Mouse (Mus musculus): ENCODE data around the gene Hip1r. TPM values are rescaled to one million over a fixed set of nuclear protein-coding genes. Genes with fewer than 3 reads are reported as not detected.

Gene Hip1r
- polyA plus RNA-seq, 1 experiment from 2014 or later: 19.0 TPM

GRCm38 (mm10) chr5:124030386-124031067, 57.1 kb downstream of the Hip1r start:
- 17% methylated on average over 12 of the region's 12 CpGs for WGBS
- Histone ChIP-seq H3K4me2 (replicated peaks) (peak overlapping the region; percentile 84), H3K9me3 (no peaks in the 10 kb centered on the region), H3K4me3 (replicated peaks) (peak overlapping the region; percentile 96), H3K36me3 (0 out of 2 replicates have a peak, but pooled peaks cover 3% of the 10 kb centered on the region), H3K27me3 (0 out of 2 replicates have a peak, but pooled peaks cover 2% of the 10 kb centered on the region), H3K27ac (peak overlapping the region; percentile 93), H3K4me1 (replicated peaks) (peaks cover 53% of the 10 kb centered on the region), H3K9ac (replicated peaks) (peak overlapping the region; percentile 99)
- peak; percentile 32; the same call in 1 of the 2 replicates for ATAC-seq

DNA sequence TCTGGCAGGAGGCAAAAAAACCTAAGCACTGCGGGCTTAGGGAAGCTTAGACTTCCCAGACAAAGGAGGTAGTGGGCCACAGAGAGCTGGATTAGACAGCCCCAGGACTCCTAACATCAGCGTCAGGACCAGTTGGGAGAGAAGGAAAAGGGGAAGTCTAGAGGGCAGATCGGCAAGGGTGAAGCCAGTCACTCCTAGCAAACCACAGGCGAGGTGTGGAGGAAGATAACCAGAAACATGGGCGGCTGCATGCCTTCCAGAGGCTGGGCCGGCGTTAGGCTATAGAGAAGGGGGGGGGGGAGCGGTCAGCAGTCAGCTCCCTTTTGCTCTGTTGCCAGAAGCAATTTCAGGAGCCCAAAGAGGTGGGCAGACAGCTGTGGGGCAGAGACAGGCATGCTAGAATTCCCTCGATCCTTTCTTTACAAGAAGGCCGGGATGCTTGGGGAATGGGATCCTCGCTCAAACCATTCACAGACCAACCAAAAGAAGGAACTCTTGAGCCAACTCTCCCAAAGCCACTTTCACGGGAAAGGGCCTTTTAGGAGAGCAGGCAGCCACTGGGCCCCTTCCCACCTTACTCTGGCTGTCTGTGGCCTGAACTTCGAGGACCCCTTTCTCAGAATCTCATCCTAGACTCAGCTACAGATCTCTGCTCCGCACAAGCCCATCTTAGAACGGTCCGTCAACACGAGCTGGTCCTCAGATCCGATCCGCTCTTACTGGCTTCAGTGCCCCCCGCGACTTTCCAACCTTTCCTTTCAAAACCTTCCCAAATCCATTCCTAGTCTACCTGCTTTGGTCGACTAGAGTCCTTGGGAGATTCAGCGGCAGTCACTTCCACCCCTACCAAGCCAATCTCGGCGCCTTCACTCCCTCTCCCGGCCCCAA, 57.9 kb downstream of the Hip1r start:
- peak; percentile 59 for ATAC-seq
- Histone ChIP-seq H3K27me3 (0 out of 2 replicates have a peak, but pooled peaks cover 2% of the 10 kb centered on the region), H3K9ac (replicated peaks) (peak overlapping the region; percentile 99), H3K4me2 (replicated peaks) (peak overlapping the region; percentile 84), H3K9me3 (no peaks in the 10 kb centered on the region), H3K4me3 (replicated peaks) (peak overlapping the region; percentile 96), H3K36me3 (0 out of 2 replicates have a peak, but pooled peaks cover 3% of the 10 kb centered on the region), H3K4me1 (replicated peaks) (peaks cover 47% of the 10 kb centered on the region), H3K27ac (peak overlapping the region; percentile 93)
- under 1% methylated on average over 25 of the region's 26 CpGs for WGBS

GRCm38 (mm10) chr5:124032001-124032508, 58.6 kb downstream of the Hip1r start, which contains the start of gene Vps37b:
Vps37b (minus strand) TSS chr5:124032270.
- WGBS: under 1% methylated on average over 51 of the region's 52 CpGs

DNA sequence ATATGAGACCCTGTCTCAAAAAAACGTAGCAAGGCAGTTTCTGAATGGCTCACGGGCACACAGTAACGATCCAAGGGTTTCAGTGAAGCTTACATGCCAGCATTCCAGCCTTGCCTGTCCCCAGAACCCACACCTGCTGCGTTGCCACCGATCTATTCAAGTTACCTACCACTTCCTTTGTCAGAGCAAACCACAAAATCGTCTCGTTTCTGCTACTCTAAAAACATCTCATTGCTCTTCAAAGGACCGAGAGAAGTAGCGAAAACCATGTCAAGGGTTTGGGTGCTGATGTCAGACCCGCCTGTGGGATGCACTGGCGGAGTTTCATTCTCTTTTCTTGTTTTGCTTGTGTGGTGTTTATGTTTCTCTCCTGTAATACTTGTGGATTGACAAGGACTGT, 61.0 kb downstream of the Hip1r start:
- Histone ChIP-seq H3K27me3 (0 out of 2 replicates have a peak, but pooled peaks cover 2% of the 10 kb centered on the region), H3K27ac (no peak overlapping the region), H3K9ac (replicated peaks) (no peak overlapping the region), H3K36me3 (no peaks in the 10 kb centered on the region), H3K4me2 (replicated peaks) (no peak overlapping the region), H3K9me3 (no peaks in the 10 kb centered on the region), H3K4me3 (replicated peaks) (no peak overlapping the region), H3K4me1 (replicated peaks) (peaks cover 27% of the 10 kb centered on the region)
- WGBS: 79% methylated on average over 11 of the region's 11 CpGs
- ATAC-seq: no peak

More at GRCm38 (mm10) chr5:124032001-124032508, 58.6 kb downstream of the Hip1r start, which contains the start of gene Vps37b:
- peak within 1 kb of the TSS; percentile 84 for H3K4me2 ChIP-seq (replicated peaks)
- peak within 1 kb of the TSS; percentile 99 for H3K9ac ChIP-seq (replicated peaks)
- peak within 1 kb of the TSS; percentile 93 for H3K27ac ChIP-seq
- no peaks in the 10 kb centered on the region for H3K9me3 ChIP-seq
- peak; percentile 65 for ATAC-seq
- H3K4me1 ChIP-seq (replicated peaks): peaks cover 46% of the 10 kb centered on the region
- peak within 1 kb of the TSS; percentile 96 for H3K4me3 ChIP-seq (replicated peaks)
- 0 out of 2 replicates have a peak, but pooled peaks cover 3% of the 10 kb centered on the region for H3K36me3 ChIP-seq
- H3K27me3 ChIP-seq: 0 out of 2 replicates have a peak, but pooled peaks cover 2% of the 10 kb centered on the region

GRCm38 (mm10) chr5:124035406-124035805, 62.0 kb downstream of the Hip1r start:
- no peak overlapping the region for H3K4me2 ChIP-seq (replicated peaks)
- H3K27me3 ChIP-seq: 0 out of 2 replicates have a peak, but pooled peaks cover 2% of the 10 kb centered on the region
- no peaks in the 10 kb centered on the region for H3K36me3 ChIP-seq
- ATAC-seq: no peak
- no peak overlapping the region for H3K9ac ChIP-seq (replicated peaks)
- WGBS: 93% methylated on average over 9 of the region's 9 CpGs
- no peak overlapping the region for H3K27ac ChIP-seq
- H3K4me3 ChIP-seq (replicated peaks): no peak overlapping the region
- no peaks in the 10 kb centered on the region for H3K9me3 ChIP-seq
- H3K4me1 ChIP-seq (replicated peaks): peaks cover 18% of the 10 kb centered on the region

GRCm38 (mm10) chr5:124035806-124036205, 62.4 kb downstream of the Hip1r start:
- Histone ChIP-seq H3K4me3 (replicated peaks) (no peak overlapping the region), H3K27ac (peak overlapping the region; percentile 64; the same call in 1 of the 2 replicates), H3K36me3 (no peaks in the 10 kb centered on the region), H3K4me1 (replicated peaks) (peaks cover 14% of the 10 kb centered on the region), H3K9ac (replicated peaks) (no peak overlapping the region), H3K4me2 (replicated peaks) (no peak overlapping the region), H3K27me3 (0 out of 2 replicates have a peak, but pooled peaks cover 2% of the 10 kb centered on the region), H3K9me3 (no peaks in the 10 kb centered on the region)
- 77% methylated on average over 8 of the region's 8 CpGs for WGBS
- no peak for ATAC-seq

DNA sequence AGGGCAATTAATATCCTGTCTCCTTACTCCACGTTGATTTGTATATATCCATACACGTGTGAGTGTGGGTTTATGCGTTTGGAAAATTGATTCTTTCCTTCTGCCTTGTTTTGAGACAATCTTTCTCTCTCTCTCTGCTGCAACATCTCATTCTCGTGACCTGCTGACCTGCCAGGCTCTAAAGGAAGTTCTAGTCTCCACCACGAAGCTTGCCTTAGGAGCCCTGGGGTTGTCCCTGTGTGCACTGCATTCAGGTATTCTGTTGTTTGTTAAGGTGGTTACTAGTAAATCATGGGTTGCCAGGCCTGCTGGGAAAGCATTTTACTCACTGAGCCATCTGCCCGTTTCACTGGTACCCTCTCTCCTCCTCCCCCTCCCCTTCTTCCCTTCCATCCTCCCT, 62.9 kb downstream of the Hip1r start:
- H3K36me3 ChIP-seq: no peaks in the 10 kb centered on the region
- no peak for ATAC-seq
- H3K4me2 ChIP-seq (replicated peaks): no peak overlapping the region
- H3K9me3 ChIP-seq: no peaks in the 10 kb centered on the region
- peaks cover 12% of the 10 kb centered on the region for H3K4me1 ChIP-seq (replicated peaks)
- H3K27me3 ChIP-seq: 0 out of 2 replicates have a peak, but pooled peaks cover 2% of the 10 kb centered on the region
- 34% methylated on average over 6 of the region's 6 CpGs for WGBS
- no peak overlapping the region for H3K4me3 ChIP-seq (replicated peaks)
- H3K27ac ChIP-seq: peak overlapping the region; percentile 64
- H3K9ac ChIP-seq (replicated peaks): no peak overlapping the region

GRCm38 (mm10) chr5:124036836-124037235, 63.4 kb downstream of the Hip1r start:
- Histone ChIP-seq H3K4me2 (replicated peaks) (no peak overlapping the region), H3K9me3 (no peaks in the 10 kb centered on the region), H3K9ac (replicated peaks) (no peak overlapping the region), H3K4me1 (replicated peaks) (peaks cover 12% of the 10 kb centered on the region), H3K27ac (peak overlapping the region; percentile 56), H3K27me3 (0 out of 2 replicates have a peak, but pooled peaks cover 2% of the 10 kb centered on the region), H3K4me3 (replicated peaks) (no peak overlapping the region), H3K36me3 (no peaks in the 10 kb centered on the region)
- ATAC-seq: peak; percentile 75
- 25% methylated on average over 5 of the region's 5 CpGs for WGBS

GRCm38 (mm10) chr5:124039602-124040001, 66.2 kb downstream of the Hip1r start:
- 85% methylated on average over 6 of the region's 6 CpGs for WGBS
- Histone ChIP-seq H3K27ac (no peak overlapping the region), H3K4me2 (replicated peaks) (no peak overlapping the region), H3K9ac (replicated peaks) (no peak overlapping the region), H3K36me3 (no peaks in the 10 kb centered on the region), H3K4me1 (replicated peaks) (peaks cover 24% of the 10 kb centered on the region), H3K9me3 (no peaks in the 10 kb centered on the region), H3K27me3 (0 out of 2 replicates have a peak, but pooled peaks cover 2% of the 10 kb centered on the region), H3K4me3 (replicated peaks) (no peak overlapping the region)
- no peak for ATAC-seq

- no peak overlapping the region for H3K9ac ChIP-seq (replicated peaks)
- no peak overlapping the region for H3K27ac ChIP-seq
- H3K4me3 ChIP-seq (replicated peaks): no peak overlapping the region
- no peak for ATAC-seq
- H3K27me3 ChIP-seq: no peaks in the 10 kb centered on the region
- no peak overlapping the region for H3K4me2 ChIP-seq (replicated peaks)
- 76% methylated on average over 9 of the region's 9 CpGs for WGBS
- no peaks in the 10 kb centered on the region for H3K36me3 ChIP-seq
- H3K9me3 ChIP-seq: no peaks in the 10 kb centered on the region
- peaks cover 35% of the 10 kb centered on the region for H3K4me1 ChIP-seq (replicated peaks)
These were observed 67.7 kb downstream of the Hip1r start for GRCm38 (mm10) chr5:124041097-124041496.

- peak overlapping the region; percentile 86 for H3K27ac ChIP-seq
- ATAC-seq: peak; percentile 95
- H3K9me3 ChIP-seq: no peaks in the 10 kb centered on the region
- H3K4me1 ChIP-seq (replicated peaks): peaks cover 23% of the 10 kb centered on the region
- H3K4me3 ChIP-seq (replicated peaks): no peak overlapping the region
- H3K36me3 ChIP-seq: no peaks in the 10 kb centered on the region
- H3K4me2 ChIP-seq (replicated peaks): no peak overlapping the region
- WGBS: 15% methylated on average over 10 of the region's 10 CpGs
- peaks cover 12% of the 10 kb centered on the region; the same call in 1 of the 2 replicates for H3K27me3 ChIP-seq
- H3K9ac ChIP-seq (replicated peaks): no peak overlapping the region; the same call in 1 of the 2 replicates
These were observed 70.0 kb downstream of the Hip1r start for GRCm38 (mm10) chr5:124043212-124043978.
